Mouse (Mus musculus) G1E (cell line): ENCODE results near the gene Zfp683.

ENCODE experiments used
- CTCF ChIP-seq: IDR thresholded peaks from 2 replicates; pipeline ENCODE4 v1.5.1; 2012; ENCODE audit warnings: low read depth, low read length, inconsistent platforms, mixed read lengths
- GATA1 ChIP-seq: IDR thresholded peaks from 2 replicates; pipeline ENCODE4 v1.6.1; 2012; ENCODE audit warnings: borderline replicate concordance, low read length, inconsistent platforms, mixed read lengths
- GATA2 ChIP-seq: IDR thresholded peaks from 2 replicates; pipeline ENCODE4 v1.6.1; 2012; ENCODE audit warnings: low read depth, low read length, inconsistent platforms, borderline replicate concordance
- POLR2AphosphoS5 ChIP-seq: IDR thresholded peaks from 2 replicates; pipeline ENCODE4 v1.6.1; 2012; ENCODE audit warnings: low read depth, low read length, inconsistent platforms; ENCODE audit not compliant: insufficient replicate concordance
- TAL1 ChIP-seq: conservative IDR thresholded peaks from 2 replicates; pipeline ENCODE4 v1.6.1; 2012; ENCODE audit warnings: low read depth, low read length, inconsistent platforms, mixed read lengths

- TF ChIP-seq TAL1 (no peak), CTCF (no peak), GATA2 (no peak), GATA1 (no peak), POLR2AphosphoS5 (no peak)
These were observed 14.4 kb downstream of the Zfp683 start for GRCm38 (mm10) chr4:134067833-134068544.
